Mouse (Mus musculus) intestine, postnatal 0 days (tissue): ENCODE data around the gene Hao1. TPM values are rescaled to one million over a fixed set of nuclear protein-coding genes. Genes with fewer than 3 reads are reported as not detected.

Source experiments
- ATAC-seq: fragments of 200-750 bp; cut with Nextera tagmentation; 2 replicates; pipeline ENCODE4 v1.8.0; 2017; ENCODE audit warnings: mild to moderate bottlenecking, moderate TSS enrichment, moderate library complexity
- H3K27ac ChIP-seq: fragments of 300-500 bp; sonication (generic); 2 replicates; pipeline ENCODE4 v1.5.1; 2014; ENCODE audit warnings: mild to moderate bottlenecking, low read depth, low read length, moderate library complexity
- H3K27me3 ChIP-seq: fragments of 300-500 bp; sonication (generic); replicated peaks from 2 replicates; pipeline ENCODE4 v1.6.1; 2014; ENCODE audit warnings: low read length, mixed read lengths; ENCODE audit not compliant: control insufficient read depth, insufficient read depth
- H3K36me3 ChIP-seq: fragments of 300-500 bp; sonication (generic); 2 replicates; pipeline ENCODE4 v1.6.1; 2014; ENCODE audit warnings: mild to moderate bottlenecking, moderate library complexity; ENCODE audit not compliant: control insufficient read depth, insufficient read depth
- H3K4me1 ChIP-seq: fragments of 300-500 bp; sonication (generic); replicated peaks from 2 replicates; pipeline ENCODE4 v1.6.1; 2014; ENCODE audit warnings: antibody characterized with exemption, low read length, mixed read lengths; ENCODE audit not compliant: control insufficient read depth, insufficient read depth
- H3K4me2 ChIP-seq: fragments of 300-500 bp; sonication (generic); replicated peaks from 2 replicates; pipeline ENCODE4 v1.6.1; 2014; ENCODE audit warnings: low read depth, mild to moderate bottlenecking, moderate library complexity
- H3K4me3 ChIP-seq: fragments of 300-500 bp; sonication (generic); 2 replicates; pipeline ENCODE4 v1.5.1; 2014; ENCODE audit warnings: low read depth, low read length
- H3K9ac ChIP-seq: fragments of 300-500 bp; sonication (generic); 2 replicates; pipeline ENCODE4 v1.6.1; 2014; ENCODE audit warnings: mild to moderate bottlenecking, low read depth, low read length
- H3K9me3 ChIP-seq: fragments of 300-500 bp; sonication (generic); 2 replicates; pipeline ENCODE4 v1.6.1; 2016; ENCODE audit warnings: mixed run types; ENCODE audit not compliant: control insufficient read depth
- CTCF ChIP-seq: sonication (generic); IDR thresholded peaks from 2 replicates; pipeline ENCODE4 v1.5.1; 2016; ENCODE audit warnings: low read depth, mild to moderate bottlenecking, control low read depth, antibody characterized with exemption, moderate library complexity
- WGBS: fragments of 180-500 bp; shearing (Covaris S2); extraction: QIAGEN DNeasy Blood & Tissue Kit; methylation state at CpG from one replicate; pipeline ENCODE4 v1.1.7; 2014; 5-methylcytosine and 5-hydroxymethylcytosine counted together
- polyA plus RNA-seq: library from polyadenylated mRNA; unstranded; fragments of >200 nt; fragmentation: Nextera tagmentation; extraction: Ambion mirVana; gene quantifications from 2 replicates; pipeline ENCODE4 v1.2.1, GENCODE M21; 2015

The Hao1 gene
- polyA plus RNA-seq, 1 experiment from 2014 or later: 0.07 TPM

DNA sequence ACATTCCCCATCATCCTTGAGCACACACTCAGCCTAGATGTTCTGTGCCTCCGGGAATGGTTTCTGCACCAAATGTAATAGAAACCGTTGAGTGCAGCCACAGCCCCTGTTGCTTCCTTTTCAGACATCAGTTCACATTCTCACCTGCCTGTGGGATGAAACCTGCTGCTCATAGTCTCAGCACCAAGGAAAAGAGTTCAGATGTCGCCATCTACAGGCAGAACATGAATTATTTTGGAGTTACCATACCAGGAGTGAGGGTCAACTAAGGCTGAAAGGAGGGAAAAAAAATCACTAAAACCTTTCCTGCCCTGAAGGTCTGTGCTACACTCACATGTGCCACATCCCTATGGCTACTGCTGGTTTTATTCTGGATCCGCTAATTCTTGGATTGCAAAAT, 71.5 kb downstream of the Hao1 start:
- Histone ChIP-seq H3K36me3 (no peaks in the 10 kb centered on the region), H3K9ac (no peak overlapping the region), H3K4me2 (no peak overlapping the region), H3K4me1 (no peaks in the 10 kb centered on the region), H3K27ac (no peak overlapping the region), H3K4me3 (no peak overlapping the region), H3K9me3 (no peaks in the 10 kb centered on the region), H3K27me3 (no peaks in the 10 kb centered on the region)
- WGBS: 37% methylated on average over 4 of the region's 4 CpGs
- no peak for ATAC-seq
- TF ChIP-seq CTCF: peak; percentile 67

DNA sequence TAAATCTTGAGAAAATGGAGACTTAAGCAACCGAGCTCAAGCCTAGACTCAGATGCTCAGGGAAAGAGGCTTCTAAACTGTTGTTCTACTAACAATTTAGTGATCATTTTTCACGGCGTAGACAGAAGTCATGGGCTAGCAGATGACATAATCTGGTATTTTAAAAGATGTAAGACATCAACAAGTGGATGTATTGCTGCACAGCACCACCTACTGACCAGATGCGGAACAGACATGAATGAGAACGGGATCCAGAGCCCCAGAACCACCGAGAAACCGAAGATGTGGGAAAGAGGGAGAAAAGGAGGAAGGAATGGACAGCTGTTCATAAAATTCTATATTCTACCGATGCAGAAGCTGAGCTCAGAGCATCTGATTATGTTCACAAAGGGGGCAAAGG, 72.4 kb downstream of the Hao1 start:
- no peak for ATAC-seq
- no peaks in the 10 kb centered on the region for H3K9me3 ChIP-seq

DNA sequence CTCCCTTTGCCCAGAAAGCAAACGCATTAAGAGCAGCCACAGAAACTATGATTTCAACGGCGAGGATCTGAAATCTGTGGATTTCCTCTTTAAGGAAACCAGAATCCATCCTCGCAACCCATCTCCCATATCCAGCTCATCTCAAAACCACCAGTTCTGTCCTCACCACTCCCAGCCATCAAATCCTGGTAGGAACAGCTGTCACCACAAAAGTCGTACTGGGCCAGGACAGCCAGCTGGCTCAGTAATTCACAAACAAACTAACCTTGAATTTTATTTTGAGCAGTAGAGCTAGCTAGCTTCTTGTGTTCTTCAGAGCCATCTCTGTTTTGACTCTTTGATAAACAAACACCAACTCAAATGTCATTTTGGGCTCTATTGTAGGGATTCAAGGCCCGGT, 73.0 kb downstream of the Hao1 start:
- Histone ChIP-seq H3K27me3 (no peaks in the 10 kb centered on the region), H3K9me3 (no peaks in the 10 kb centered on the region), H3K4me2 (no peak overlapping the region), H3K27ac (no peak overlapping the region), H3K36me3 (no peaks in the 10 kb centered on the region), H3K4me3 (no peak overlapping the region), H3K4me1 (no peaks in the 10 kb centered on the region), H3K9ac (no peak overlapping the region)
- no peak for ATAC-seq
- 89% methylated on average over 6 of the region's 6 CpGs for WGBS
- TF ChIP-seq CTCF: no peak

More for the DNA sequence above, 72.4 kb downstream of the Hao1 start:
- WGBS: 8% methylated on average over 8 of the region's 8 CpGs
- Histone ChIP-seq H3K4me1 (no peaks in the 10 kb centered on the region), H3K27ac (no peak overlapping the region), H3K4me3 (no peak overlapping the region), H3K27me3 (no peaks in the 10 kb centered on the region), H3K4me2 (no peak overlapping the region), H3K9ac (no peak overlapping the region), H3K36me3 (no peaks in the 10 kb centered on the region)
- peak; percentile 86 for TF ChIP-seq CTCF

DNA sequence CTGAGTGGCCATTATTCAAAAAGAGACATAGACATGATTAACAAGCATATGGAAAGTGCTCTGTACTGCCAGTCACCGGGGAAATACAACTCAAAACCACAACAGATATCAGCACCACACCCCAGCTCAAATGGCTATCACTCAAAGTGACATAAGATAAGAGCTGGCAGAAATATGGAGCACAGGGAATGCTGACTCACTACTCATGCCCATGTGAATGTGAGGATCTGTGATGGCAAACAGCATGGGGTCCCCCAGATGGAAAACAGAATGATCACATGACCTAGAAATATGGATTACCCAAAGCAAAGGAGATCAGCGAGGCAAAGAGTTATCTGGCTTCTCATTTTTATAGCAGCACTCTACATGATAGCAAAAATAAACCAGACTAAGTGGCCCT, 89.0 kb downstream of the Hao1 start:
- TF ChIP-seq CTCF: no peak
- H3K4me1 ChIP-seq: no peaks in the 10 kb centered on the region
- WGBS: 31% methylated on average over 2 of the region's 2 CpGs
- no peak overlapping the region for H3K4me2 ChIP-seq
- H3K4me3 ChIP-seq: no peak overlapping the region
- ATAC-seq: no peak
- no peak overlapping the region for H3K27ac ChIP-seq
- H3K27me3 ChIP-seq: no peaks in the 10 kb centered on the region
- no peaks in the 10 kb centered on the region for H3K36me3 ChIP-seq
- no peak overlapping the region for H3K9ac ChIP-seq
- H3K9me3 ChIP-seq: no peaks in the 10 kb centered on the region

DNA sequence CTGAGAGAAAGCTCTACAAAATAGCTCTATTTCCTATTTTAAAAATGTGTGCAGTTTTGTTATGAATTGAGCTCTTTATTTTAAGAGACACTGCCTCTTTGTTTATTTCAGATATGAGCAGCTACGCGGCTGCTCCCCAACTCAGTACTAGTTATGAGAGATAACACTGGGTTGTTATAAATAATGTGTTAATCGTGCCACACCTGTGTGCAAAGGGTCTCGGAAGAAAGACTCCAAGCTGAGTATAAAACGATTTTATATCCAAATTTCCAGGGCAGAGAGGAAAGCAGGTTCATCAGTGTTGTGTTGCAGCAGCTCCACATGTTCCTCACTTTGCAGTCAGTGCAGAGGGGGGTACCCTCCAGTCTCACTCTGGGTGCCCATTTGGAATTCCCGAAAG, 91.8 kb downstream of the Hao1 start:
- WGBS: 56% methylated on average over 6 of the region's 6 CpGs
- Histone ChIP-seq H3K4me2 (no peak overlapping the region), H3K27ac (no peak overlapping the region), H3K27me3 (no peaks in the 10 kb centered on the region), H3K9ac (no peak overlapping the region), H3K9me3 (no peaks in the 10 kb centered on the region), H3K36me3 (no peaks in the 10 kb centered on the region), H3K4me3 (no peak overlapping the region), H3K4me1 (no peaks in the 10 kb centered on the region)
- no peak for TF ChIP-seq CTCF
- no peak for ATAC-seq

DNA sequence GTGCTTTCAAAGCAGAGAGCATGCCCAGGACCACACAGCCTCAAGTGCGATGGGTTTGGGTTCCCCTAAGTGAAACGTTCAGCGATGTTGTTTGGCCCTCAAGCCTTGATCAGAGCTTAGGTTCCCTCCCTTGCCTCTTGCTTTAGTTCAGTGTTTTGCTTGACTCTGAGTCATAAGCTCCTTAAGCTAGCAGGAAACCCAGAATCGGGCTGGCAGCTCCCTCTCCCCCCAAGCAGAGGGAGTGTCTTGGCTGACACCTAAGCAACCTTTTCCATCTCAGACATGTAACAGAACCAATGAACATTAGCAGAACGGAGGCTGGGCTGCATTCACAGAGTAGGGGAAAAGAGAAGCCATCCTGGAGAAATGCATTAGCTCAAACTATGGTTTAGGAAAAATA, 93.3 kb downstream of the Hao1 start:
- no peak for ATAC-seq
- H3K27me3 ChIP-seq: no peaks in the 10 kb centered on the region
- H3K36me3 ChIP-seq: no peaks in the 10 kb centered on the region
- no peak overlapping the region for H3K4me2 ChIP-seq
- no peaks in the 10 kb centered on the region for H3K4me1 ChIP-seq
- WGBS: 62% methylated on average over 5 of the region's 5 CpGs
- no peak for TF ChIP-seq CTCF
- H3K9ac ChIP-seq: no peak overlapping the region
- H3K4me3 ChIP-seq: no peak overlapping the region
- H3K27ac ChIP-seq: no peak overlapping the region
- H3K9me3 ChIP-seq: no peaks in the 10 kb centered on the region

DNA sequence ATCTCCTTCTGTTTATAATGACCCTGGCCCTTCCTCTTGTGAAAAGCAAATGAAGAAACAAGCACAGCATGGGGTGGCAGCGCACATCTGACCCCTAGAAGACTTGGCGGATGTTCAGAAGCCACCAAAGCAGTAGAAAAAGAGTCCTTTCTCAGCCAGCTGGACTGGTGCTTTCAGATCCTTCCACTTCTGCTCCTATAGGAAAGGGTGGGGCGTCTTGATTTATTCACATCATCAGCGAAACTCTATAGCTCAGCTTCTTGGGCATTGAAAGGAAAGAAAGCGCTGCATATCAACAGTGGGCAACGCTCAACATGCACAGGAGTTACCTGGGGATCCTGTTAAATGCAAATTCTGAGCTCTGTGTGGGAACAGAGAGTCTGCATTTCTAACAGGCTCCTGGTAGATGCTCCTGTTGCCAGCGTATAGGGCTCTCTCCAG, 98.1 kb downstream of the Hao1 start:
- no peaks in the 10 kb centered on the region for H3K36me3 ChIP-seq
- H3K9ac ChIP-seq: no peak overlapping the region
- no peak for ATAC-seq
- no peak overlapping the region for H3K27ac ChIP-seq
- TF ChIP-seq CTCF: no peak
- H3K4me1 ChIP-seq: no peaks in the 10 kb centered on the region
- 31% methylated on average over 7 of the region's 7 CpGs for WGBS
- H3K27me3 ChIP-seq: no peaks in the 10 kb centered on the region
- no peak overlapping the region for H3K4me2 ChIP-seq
- no peak overlapping the region for H3K4me3 ChIP-seq
- no peaks in the 10 kb centered on the region for H3K9me3 ChIP-seq
